Mouse (Mus musculus): ENCODE results near the gene Tm4sf4. TPM values are rescaled to one million over a fixed set of nuclear protein-coding genes. Genes with fewer than 3 reads are reported as not detected.

The Tm4sf4 gene
- polyA plus RNA-seq, 1 experiment from 2014 or later = not detected

Other genes with a start within 250 kb of the Tm4sf4 start
- gene Tm4sf1, start 123.3 kb upstream of the Tm4sf4 start, polyA plus RNA-seq (2018) = 0.25 to 0.74 TPM in 2 of 3 replicates, not detected in the other
- not detected in 3 replicates for gene Wwtr1, start 150.6 kb downstream of the Tm4sf4 start, polyA plus RNA-seq (2018)
- gene Commd2, start 226.4 kb downstream of the Tm4sf4 start, polyA plus RNA-seq (2018) = 10.2 to 26.6 TPM (median 25.8 TPM) in 3 replicates